In genomic region chr3:108423844-108424801, GRCm38 (mm10) we compare ENCODE assay signal across 8 mouse cellular contexts. TPM values are rescaled to one million over a fixed set of nuclear protein-coding genes. Genes with fewer than 3 reads are reported as not detected.
A peak's percentile ranks its signal among the peaks of the same experiment; 100 is the strongest.
DNase-seq lines count a peak whose midpoint lies in the region; ATAC-seq and TF ChIP-seq lines count a peak whose summit lies in the region.

No protein-coding gene starts in this region.

- no peak overlapping the region for H3K27ac ChIP-seq in gastrocnemius, adult 2 months
- H3K27ac ChIP-seq in forebrain, embryonic 13.5 days, result peak overlapping the region; percentile 77
- peak overlapping the region; percentile 51; the same call in 1 of the 2 replicates for H3K27ac ChIP-seq in hindbrain, postnatal 0 days
- peak overlapping the region; percentile 71 for H3K27ac ChIP-seq in limb, embryonic 15.5 days
- H3K27ac ChIP-seq in midbrain, postnatal 0 days (ENCODE audit: low read depth, low read length), result no peak overlapping the region

- no peaks in the 10 kb centered on the region for H3K27me3 ChIP-seq in forebrain, embryonic 13.5 days
- no peaks in the 10 kb centered on the region for H3K27me3 ChIP-seq in hindbrain, postnatal 0 days (ENCODE audit: insufficient read depth, low read length)
- H3K27me3 ChIP-seq in limb, embryonic 15.5 days, result no peaks in the 10 kb centered on the region
- no peaks in the 10 kb centered on the region for H3K27me3 ChIP-seq in midbrain, postnatal 0 days (ENCODE audit: insufficient read depth, low read length)

- intact Hi-C loops in gastrocnemius, adult 2 months (cut with DNase I), result no loop called here

- H3K36me3 ChIP-seq in forebrain, embryonic 13.5 days (ENCODE audit: poor library complexity, severe bottlenecking), result peaks cover 42% of the 10 kb centered on the region
- H3K36me3 ChIP-seq in hindbrain, postnatal 0 days (ENCODE audit: insufficient read depth, low read length), result peaks cover 32% of the 10 kb centered on the region
- H3K36me3 ChIP-seq in limb, embryonic 15.5 days, result peaks cover 40% of the 10 kb centered on the region
- peaks cover 40% of the 10 kb centered on the region for H3K36me3 ChIP-seq in midbrain, postnatal 0 days (ENCODE audit: insufficient read depth, low read length)

- peaks cover 42% of the 10 kb centered on the region for H3K4me1 ChIP-seq in forebrain, embryonic 13.5 days
- peaks cover 20% of the 10 kb centered on the region for H3K4me1 ChIP-seq in hindbrain, postnatal 0 days (ENCODE audit: insufficient read depth, low read length)
- peaks cover 27% of the 10 kb centered on the region for H3K4me1 ChIP-seq in limb, embryonic 15.5 days
- peaks cover 5% of the 10 kb centered on the region; the same call in 1 of the 2 replicates for H3K4me1 ChIP-seq in midbrain, postnatal 0 days (ENCODE audit: insufficient read depth, low read length)

- peak overlapping the region; percentile 60 for H3K9ac ChIP-seq in forebrain, embryonic 13.5 days
- H3K9ac ChIP-seq in hindbrain, postnatal 0 days (replicated peaks; ENCODE audit: low read length), result peak overlapping the region; percentile 21; the same call in 1 of the 2 replicates
- H3K9ac ChIP-seq in limb, embryonic 15.5 days, result no peak overlapping the region
- H3K9ac ChIP-seq in midbrain, postnatal 0 days (replicated peaks; ENCODE audit: low read length, poor library complexity, severe bottlenecking), result peak overlapping the region; percentile 34; the same call in 1 of the 2 replicates

- peak; percentile 52 for DNase-seq in gastrocnemius, adult 2 months
- no peak for DNase-seq in gastrocnemius, adult 18-20 months (ENCODE audit: low spot score)
- peak; percentile 93 for DNase-seq in brain, adult 2 months (ENCODE audit: low read depth, low spot score)
- DNase-seq in hindbrain, postnatal 0 days (ENCODE audit: low spot score), result peak; percentile 83
- peak; percentile 80 for DNase-seq in midbrain, postnatal 0 days (ENCODE audit: low spot score)
- DNase-seq in urinary bladder, postnatal 36 days (ENCODE audit: low spot score in 2 of 2), result peak; percentile 48 to 54

- WGBS in forebrain, embryonic 13.5 days, result 22% methylated on average over 11 of the region's 11 CpGs
- 17% methylated on average over 11 of the region's 11 CpGs for WGBS in hindbrain, postnatal 0 days
- WGBS in limb, embryonic 15.5 days, result 15% methylated on average over 11 of the region's 11 CpGs
- WGBS in midbrain, postnatal 0 days, result 21% methylated on average over 11 of the region's 11 CpGs

- peak overlapping the region; percentile 57 for H3K4me2 ChIP-seq in forebrain, embryonic 13.5 days
- H3K4me2 ChIP-seq in hindbrain, postnatal 0 days (ENCODE audit: low read depth, low read length), result peak overlapping the region; percentile 53
- peak overlapping the region; percentile 40 for H3K4me2 ChIP-seq in limb, embryonic 15.5 days
- H3K4me2 ChIP-seq in midbrain, postnatal 0 days (ENCODE audit: low read depth, low read length, poor library complexity, severe bottlenecking), result peak overlapping the region; percentile 37

- no peak for TF ChIP-seq CTCF in gastrocnemius, adult 2 months (IDR thresholded peaks at IDR 0.05)
- TF ChIP-seq CTCF in hindbrain, postnatal 0 days (IDR thresholded peaks at IDR 0.05; ENCODE audit: low read depth), result no peak
- no peak for TF ChIP-seq CTCF in midbrain, postnatal 0 days (IDR thresholded peaks at IDR 0.05)

- H3K9me3 ChIP-seq in forebrain, embryonic 13.5 days (replicated peaks), result no peaks in the 10 kb centered on the region
- no peaks in the 10 kb centered on the region for H3K9me3 ChIP-seq in hindbrain, postnatal 0 days (ENCODE audit: low read length)
- H3K9me3 ChIP-seq in limb, embryonic 15.5 days, result no peaks in the 10 kb centered on the region
- H3K9me3 ChIP-seq in midbrain, postnatal 0 days (ENCODE audit: low read length), result no peaks in the 10 kb centered on the region

- ATAC-seq in forebrain, embryonic 13.5 days, result peak; percentile 86
- peak; percentile 78 for ATAC-seq in hindbrain, postnatal 0 days
- ATAC-seq in limb, embryonic 15.5 days (ENCODE audit: insufficient number of reproducible peaks, low FRiP score, low TSS enrichment, low read depth), result peak; percentile 76
- peak; percentile 73 for ATAC-seq in midbrain, postnatal 0 days (ENCODE audit: low FRiP score)

- H3K4me3 ChIP-seq in gastrocnemius, adult 2 months, result no peak overlapping the region
- peak overlapping the region; percentile 28 for H3K4me3 ChIP-seq in forebrain, embryonic 13.5 days
- peak overlapping the region; percentile 16; the same call in 1 of the 2 replicates for H3K4me3 ChIP-seq in hindbrain, postnatal 0 days (ENCODE audit: low read length)
- H3K4me3 ChIP-seq in limb, embryonic 15.5 days, result 0 out of 2 replicates have a peak overlapping the region, but pooled peaks have one; percentile 11
- H3K4me3 ChIP-seq in midbrain, postnatal 0 days (ENCODE audit: low read depth, low read length), result peak overlapping the region; percentile 17; the same call in 1 of the 2 replicates

RNA-seq across cellular contexts. Expression of gene Celsr2, which starts 8.8 kb away (rescaled TPM):
- 1 to 10 TPM; 6.4 to 8.8 TPM for total RNA-seq in gastrocnemius, adult 2 months (2021)
- total RNA-seq in gastrocnemius, adult 18-20 months (2021), result 10 to 100 TPM; 10.0 to 11.6 TPM
- 45.3 and 56.9 TPM in 2 replicates for polyA plus RNA-seq in forebrain, embryonic 13.5 days (2015; fragmentation: Nextera tagmentation; extraction: Ambion mirVana)
- 94.8 and 95.3 TPM in 2 replicates for total RNA-seq in hindbrain, postnatal 0 days (2014; rRNA removed)
- polyA plus RNA-seq in hindbrain, postnatal 0 days (2015; fragmentation: Nextera tagmentation; extraction: Ambion mirVana), result 28.1 and 30.6 TPM in 2 replicates
- 11.7 and 11.9 TPM in 2 replicates for polyA plus RNA-seq in limb, embryonic 15.5 days (2015; fragmentation: Nextera tagmentation; extraction: Ambion mirVana)
- 68.5 and 83.4 TPM in 2 replicates for total RNA-seq in midbrain, postnatal 0 days (2014; rRNA removed)
- 19.0 and 24.4 TPM in 2 replicates for polyA plus RNA-seq in midbrain, postnatal 0 days (2015; fragmentation: Nextera tagmentation; extraction: Ambion mirVana)

RNA-seq across cellular contexts. Expression of gene Sars, which starts 20.9 kb away (rescaled TPM):
- total RNA-seq in gastrocnemius, adult 2 months (2021), result 100 to 1,000 TPM; 116 to 135 TPM
- 100 to 1,000 TPM; 118 to 122 TPM for total RNA-seq in gastrocnemius, adult 18-20 months (2021)
- 196 and 205 TPM in 2 replicates for polyA plus RNA-seq in forebrain, embryonic 13.5 days (2015; fragmentation: Nextera tagmentation; extraction: Ambion mirVana)
- 122 and 137 TPM in 2 replicates for total RNA-seq in hindbrain, postnatal 0 days (2014; rRNA removed)
- polyA plus RNA-seq in hindbrain, postnatal 0 days (2015; fragmentation: Nextera tagmentation; extraction: Ambion mirVana), result 214 and 223 TPM in 2 replicates
- 115 and 123 TPM in 2 replicates for polyA plus RNA-seq in limb, embryonic 15.5 days (2015; fragmentation: Nextera tagmentation; extraction: Ambion mirVana)
- total RNA-seq in midbrain, postnatal 0 days (2014; rRNA removed), result 160 and 163 TPM in 2 replicates
- 223 and 225 TPM in 2 replicates for polyA plus RNA-seq in midbrain, postnatal 0 days (2015; fragmentation: Nextera tagmentation; extraction: Ambion mirVana)

RNA-seq across cellular contexts. Expression of gene Psrc1, which starts 40.5 kb away (rescaled TPM):
- total RNA-seq in gastrocnemius, adult 2 months (2021), result not detected
- total RNA-seq in gastrocnemius, adult 18-20 months (2021), result not detected
- polyA plus RNA-seq in forebrain, embryonic 13.5 days (2015; fragmentation: Nextera tagmentation; extraction: Ambion mirVana), result 68.6 and 68.9 TPM in 2 replicates
- total RNA-seq in hindbrain, postnatal 0 days (2014; rRNA removed), result 11.0 and 15.0 TPM in 2 replicates
- 8.4 and 11.0 TPM in 2 replicates for polyA plus RNA-seq in hindbrain, postnatal 0 days (2015; fragmentation: Nextera tagmentation; extraction: Ambion mirVana)
- 37.8 and 40.2 TPM in 2 replicates for polyA plus RNA-seq in limb, embryonic 15.5 days (2015; fragmentation: Nextera tagmentation; extraction: Ambion mirVana)
- 4.8 and 5.6 TPM in 2 replicates for total RNA-seq in midbrain, postnatal 0 days (2014; rRNA removed)
- polyA plus RNA-seq in midbrain, postnatal 0 days (2015; fragmentation: Nextera tagmentation; extraction: Ambion mirVana), result 1.8 and 3.2 TPM in 2 replicates

RNA-seq across cellular contexts. Expression of gene Mybphl, which starts 59.4 kb away (rescaled TPM):
- not detected for total RNA-seq in gastrocnemius, adult 2 months (2021)
- total RNA-seq in gastrocnemius, adult 18-20 months (2021), result not detected
- polyA plus RNA-seq in forebrain, embryonic 13.5 days (2015; fragmentation: Nextera tagmentation; extraction: Ambion mirVana), result not detected in 2 replicates
- total RNA-seq in hindbrain, postnatal 0 days (2014; rRNA removed), result 0.36 TPM in 1 of 2 replicates, not detected in the other
- polyA plus RNA-seq in hindbrain, postnatal 0 days (2015; fragmentation: Nextera tagmentation; extraction: Ambion mirVana), result 0.11 and 0.19 TPM in 2 replicates
- not detected in 2 replicates for polyA plus RNA-seq in limb, embryonic 15.5 days (2015; fragmentation: Nextera tagmentation; extraction: Ambion mirVana)
- not detected in 2 replicates for total RNA-seq in midbrain, postnatal 0 days (2014; rRNA removed)
- polyA plus RNA-seq in midbrain, postnatal 0 days (2015; fragmentation: Nextera tagmentation; extraction: Ambion mirVana), result 0.13 TPM in 1 of 2 replicates, not detected in the other

Comparison
In these comparisons a context has a peak if more than half of its experiments do, and no peak if none do; other contexts are left out.
1. H3K27ac ChIP-seq: peak in forebrain, embryonic 13.5 days (single experiment), hindbrain, postnatal 0 days (single experiment) and limb, embryonic 15.5 days (single experiment); none in gastrocnemius, adult 2 months (single experiment) and midbrain, postnatal 0 days (single experiment).
2. Peak in every context shown above with its lines, with median percentiles within 50 percentile points of each other: ATAC-seq and H3K4me2 ChIP-seq.